Mouse (Mus musculus) cerebellum, adult 2 months (tissue): ENCODE results near the gene Ak8. TPM values are rescaled to one million over a fixed set of nuclear protein-coding genes. Genes with fewer than 3 reads are reported as not detected.

Experiments used
- DNase-seq, 2 experiments: peaks; one replicate each; pipeline ENCODE4 v3.0.0; 2021
- H3K27ac ChIP-seq: fragments of 200-500 bp; 2 replicates; pipeline ENCODE4 v1.5.1; 2012; ENCODE audit warnings: low read length, control low read depth, inconsistent platforms; ENCODE audit not compliant: insufficient read depth
- H3K27me3 ChIP-seq: fragments of 200-500 bp; 2 replicates; pipeline ENCODE4 v1.6.1; 2012; ENCODE audit warnings: inconsistent platforms, mild to moderate bottlenecking, low read length, moderate library complexity; ENCODE audit not compliant: control insufficient read depth, insufficient read depth
- H3K4me1 ChIP-seq: fragments of 200-500 bp; 2 replicates; pipeline ENCODE4 v1.6.1; 2011; ENCODE audit warnings: low read length; ENCODE audit not compliant: control insufficient read depth, insufficient read depth
- H3K4me3 ChIP-seq: fragments of 200-500 bp; replicated peaks from 2 replicates; pipeline ENCODE3; 2011; ENCODE audit warnings: mild to moderate bottlenecking, low read depth, low read length, control low read depth; ENCODE audit not compliant: insufficient read depth
- CTCF ChIP-seq: fragments of 200-500 bp; IDR thresholded peaks from 2 replicates; pipeline ENCODE4 v1.5.1; 2011; ENCODE audit warnings: low read depth, mild to moderate bottlenecking, control low read depth, low read length, moderate library complexity, borderline replicate concordance; ENCODE audit not compliant: insufficient read depth
- POLR2A ChIP-seq: fragments of 200-500 bp; IDR thresholded peaks from 2 replicates; pipeline ENCODE4 v1.6.1; 2011; ENCODE audit warnings: low read length, control low read depth, borderline replicate concordance; ENCODE audit not compliant: insufficient read depth
- WGBS: fragments of 180-500 bp; shearing (Covaris S2); methylation state at CpG from one replicate; pipeline ENCODE4 v1.1.7; 2018; 5-methylcytosine and 5-hydroxymethylcytosine counted together
- polyA plus RNA-seq: library from polyadenylated mRNA; depleted of rRNA; stranded (reverse); fragments of >200 nt; gene quantifications from 2 replicates; pipeline ENCODE4 v1.2.3, GENCODE M21; 2012

The Ak8 gene
- polyA plus RNA-seq, 1 experiment: 0.70 TPM

- Histone ChIP-seq H3K4me1 (no peaks in the 10 kb centered on the region), H3K4me3 (no peak overlapping the region), H3K27me3 (no peaks in the 10 kb centered on the region), H3K27ac (no peak overlapping the region)
- no peak for TF ChIP-seq POLR2A
- no peak for TF ChIP-seq CTCF
- no peak for DNase-seq
- 65% methylated on average over 16 of the region's 16 CpGs for WGBS
Observed at GRCm38 (mm10) chr2:28786355-28787066, 86.5 kb downstream of the Ak8 start.

GRCm38 (mm10) chr2:28787067-28787619 lies 87.2 kb downstream of the Ak8 start:
- no peak overlapping the region for H3K4me3 ChIP-seq
- H3K4me1 ChIP-seq: no peaks in the 10 kb centered on the region
- TF ChIP-seq POLR2A: no peak
- no peak for TF ChIP-seq CTCF
- no peak for DNase-seq
- WGBS: 35% methylated on average over 6 of the region's 6 CpGs
- no peak overlapping the region for H3K27ac ChIP-seq
- no peaks in the 10 kb centered on the region for H3K27me3 ChIP-seq

GRCm38 (mm10) chr2:28792931-28793610 lies 93.1 kb downstream of the Ak8 start:
- peak overlapping the region; percentile 46 for H3K4me3 ChIP-seq
- WGBS: 27% methylated on average over 5 of the region's 6 CpGs
- TF ChIP-seq CTCF (no peak), POLR2A (no peak)
- no peaks in the 10 kb centered on the region for H3K27me3 ChIP-seq
- peak; percentile 8 to 48 for DNase-seq
- H3K27ac ChIP-seq: no peak overlapping the region
- H3K4me1 ChIP-seq: no peaks in the 10 kb centered on the region

GRCm38 (mm10) chr2:28794623-28795022 lies 94.7 kb downstream of the Ak8 start:
- TF ChIP-seq CTCF: no peak
- no peak for TF ChIP-seq POLR2A
- no peaks in the 10 kb centered on the region for H3K4me1 ChIP-seq
- no peak for DNase-seq
- H3K27ac ChIP-seq: no peak overlapping the region
- WGBS: 85% methylated on average over 5 of the region's 5 CpGs
- H3K4me3 ChIP-seq: no peak overlapping the region
- no peaks in the 10 kb centered on the region for H3K27me3 ChIP-seq

GRCm38 (mm10) chr2:28796298-28796697 lies 96.3 kb downstream of the Ak8 start:
- H3K4me1 ChIP-seq: no peaks in the 10 kb centered on the region
- no peak overlapping the region for H3K27ac ChIP-seq
- H3K27me3 ChIP-seq: no peaks in the 10 kb centered on the region
- 70% methylated on average over 8 of the region's 8 CpGs for WGBS
- no peak for TF ChIP-seq CTCF
- no peak for TF ChIP-seq POLR2A
- DNase-seq: no peak
- no peak overlapping the region for H3K4me3 ChIP-seq

GRCm38 (mm10) chr2:28797490-28798106 lies 97.6 kb downstream of the Ak8 start:
- WGBS: 53% methylated on average over 18 of the region's 18 CpGs
- Histone ChIP-seq H3K4me3 (no peak overlapping the region), H3K27me3 (no peaks in the 10 kb centered on the region), H3K27ac (no peak overlapping the region), H3K4me1 (peaks cover 3% of the 10 kb centered on the region)
- no peak for TF ChIP-seq POLR2A
- TF ChIP-seq CTCF: no peak
- no peak for DNase-seq

GRCm38 (mm10) chr2:28798390-28798789 lies 98.4 kb downstream of the Ak8 start:
- WGBS: 52% methylated on average over 3 of the region's 3 CpGs

GRCm38 (mm10) chr2:28799575-28799974 lies 99.6 kb downstream of the Ak8 start:
- no peak for TF ChIP-seq CTCF
- no peak for TF ChIP-seq POLR2A
- peaks cover 14% of the 10 kb centered on the region for H3K4me1 ChIP-seq
- no peaks in the 10 kb centered on the region for H3K27me3 ChIP-seq
- DNase-seq: no peak
- no peak overlapping the region for H3K27ac ChIP-seq
- 84% methylated on average over 2 of the region's 2 CpGs for WGBS
- H3K4me3 ChIP-seq: no peak overlapping the region

More at GRCm38 (mm10) chr2:28798390-28798789, 98.4 kb downstream of the Ak8 start:
- Histone ChIP-seq H3K27me3 (no peaks in the 10 kb centered on the region), H3K4me3 (no peak overlapping the region), H3K27ac (no peak overlapping the region), H3K4me1 (peaks cover 11% of the 10 kb centered on the region)
- no peak for TF ChIP-seq POLR2A
- TF ChIP-seq CTCF: no peak
- no peak for DNase-seq
